In the genomic region with DNA sequence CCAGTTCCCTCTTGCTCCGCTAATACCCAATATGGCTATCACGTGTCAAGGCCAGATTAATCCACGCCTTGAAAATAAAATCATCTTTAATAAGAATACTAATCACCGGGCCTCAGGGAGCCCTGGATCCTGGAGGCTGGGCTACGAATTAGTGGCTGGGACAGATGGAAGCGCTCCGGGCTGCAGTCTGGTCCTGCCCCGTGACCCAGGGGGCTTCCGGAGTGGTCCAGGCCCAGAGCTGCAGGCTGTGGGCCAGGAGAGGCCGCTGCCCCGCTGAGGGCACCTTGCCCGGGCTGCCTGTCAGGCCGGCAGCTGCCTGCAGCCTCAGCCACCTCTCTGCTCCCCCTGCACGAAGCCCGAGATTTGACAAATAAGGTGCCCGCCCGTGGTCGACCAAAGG, we compare ENCODE assay signal across 11 mouse cellular contexts. TPM values are rescaled to one million over a fixed set of nuclear protein-coding genes. Genes with fewer than 3 reads are reported as not detected.
DNase-seq lines count a peak whose midpoint lies in the region; ATAC-seq and TF ChIP-seq lines count a peak whose summit lies in the region.
"Had no signal": no experiment of that assay in that cellular context is flagged by ENCODE, and none has a peak within 500 bp of the region (broad histone marks: within the 10 kb centered on the region; RNA-seq: fewer than 3 reads in every experiment).

No protein-coding gene starts in this region.

- peak overlapping the region; percentile 16 for H3K4me2 ChIP-seq in intestine, embryonic 14.5 days (ENCODE audit: low read length)
- no peak overlapping the region for H3K4me2 ChIP-seq in intestine, postnatal 0 days (replicated peaks; ENCODE audit: low read depth)
- H3K4me2 ChIP-seq in heart, embryonic 16.5 days (ENCODE audit: low read depth, low read length), result peak overlapping the region; percentile 35; the same call in 1 of the 2 replicates
- H3K4me2 ChIP-seq in midbrain, embryonic 12.5 days (replicated peaks), result peak overlapping the region; percentile 33

- no peak overlapping the region for H3K27ac ChIP-seq in intestine, embryonic 14.5 days (ENCODE audit: low read depth)
- no peak overlapping the region for H3K27ac ChIP-seq in intestine, postnatal 0 days (ENCODE audit: low read depth, low read length)
- H3K27ac ChIP-seq in heart, embryonic 16.5 days (ENCODE audit: low read length), result no peak overlapping the region
- peak overlapping the region; percentile 52 for H3K27ac ChIP-seq in midbrain, embryonic 12.5 days (replicated peaks)

- H3K4me3 ChIP-seq in intestine, embryonic 14.5 days (ENCODE audit: low read depth, low read length), result no peak overlapping the region
- H3K4me3 ChIP-seq in intestine, postnatal 0 days (ENCODE audit: low read depth, low read length), result no peak overlapping the region
- H3K4me3 ChIP-seq in heart, embryonic 16.5 days (ENCODE audit: low read length), result no peak overlapping the region
- no peak overlapping the region for H3K4me3 ChIP-seq in midbrain, embryonic 12.5 days

- H3K9ac ChIP-seq in intestine, embryonic 14.5 days (ENCODE audit: low read length), result no peak overlapping the region
- no peak overlapping the region for H3K9ac ChIP-seq in intestine, postnatal 0 days (ENCODE audit: low read depth, low read length)
- H3K9ac ChIP-seq in heart, embryonic 16.5 days (ENCODE audit: low read length), result no peak overlapping the region
- H3K9ac ChIP-seq in midbrain, embryonic 12.5 days (replicated peaks), result no peak overlapping the region

- 19% methylated on average over 18 of the region's 18 CpGs for WGBS in intestine, embryonic 14.5 days
- 29% methylated on average over 18 of the region's 18 CpGs for WGBS in intestine, postnatal 0 days
- WGBS in heart, embryonic 16.5 days, result 21% methylated on average over 18 of the region's 18 CpGs
- 26% methylated on average over 18 of the region's 18 CpGs for WGBS in midbrain, embryonic 12.5 days

- no peak for ATAC-seq in intestine, embryonic 14.5 days (replicated peaks; ENCODE audit: low FRiP score, low TSS enrichment, low read depth)
- no peak for ATAC-seq in intestine, postnatal 0 days
- no peak for ATAC-seq in heart, embryonic 16.5 days (replicated peaks; ENCODE audit: extremely low read depth, insufficient read depth, low FRiP score)
- 0 out of 2 replicates have a peak, but pooled peaks have one; percentile 23 for ATAC-seq in midbrain, embryonic 12.5 days (ENCODE audit: low FRiP score, low read depth)
- ATAC-seq: forebrain, embryonic 14.5 days had no signal

- H3K27me3 ChIP-seq in intestine, embryonic 14.5 days (replicated peaks; ENCODE audit: control insufficient read depth, insufficient read depth, low read length), result 0 out of 2 replicates have a peak, but pooled peaks cover 7% of the 10 kb centered on the region
- 0 out of 2 replicates have a peak, but pooled peaks cover 16% of the 10 kb centered on the region for H3K27me3 ChIP-seq in intestine, postnatal 0 days (replicated peaks; ENCODE audit: control insufficient read depth, insufficient read depth, low read length)
- H3K27me3 ChIP-seq in heart, embryonic 16.5 days (ENCODE audit: control insufficient read depth, insufficient read depth, low read length), result peaks cover 63% of the 10 kb centered on the region
- H3K27me3 ChIP-seq in midbrain, embryonic 12.5 days, result peaks cover 99% of the 10 kb centered on the region

- no peaks in the 10 kb centered on the region for H3K9me3 ChIP-seq in intestine, embryonic 14.5 days (ENCODE audit: control insufficient read depth, low read length)
- H3K9me3 ChIP-seq in intestine, postnatal 0 days (ENCODE audit: control insufficient read depth), result no peaks in the 10 kb centered on the region
- no peaks in the 10 kb centered on the region for H3K9me3 ChIP-seq in heart, embryonic 16.5 days (replicated peaks; ENCODE audit: control insufficient read depth, low read length)
- H3K9me3 ChIP-seq in midbrain, embryonic 12.5 days, result no peaks in the 10 kb centered on the region

- peaks cover 8% of the 10 kb centered on the region for H3K4me1 ChIP-seq in intestine, embryonic 14.5 days (replicated peaks; ENCODE audit: control insufficient read depth, insufficient read depth, low read length)
- H3K4me1 ChIP-seq in intestine, postnatal 0 days (replicated peaks; ENCODE audit: control insufficient read depth, insufficient read depth, low read length), result no peaks in the 10 kb centered on the region
- H3K4me1 ChIP-seq in heart, embryonic 16.5 days (ENCODE audit: control insufficient read depth, insufficient read depth, low read length), result no peaks in the 10 kb centered on the region
- H3K4me1 ChIP-seq in midbrain, embryonic 12.5 days, result peaks cover 22% of the 10 kb centered on the region

- H3K36me3 ChIP-seq in intestine, embryonic 14.5 days (ENCODE audit: control insufficient read depth, insufficient read depth, low read length), result no peaks in the 10 kb centered on the region
- no peaks in the 10 kb centered on the region for H3K36me3 ChIP-seq in intestine, postnatal 0 days (ENCODE audit: control insufficient read depth, insufficient read depth)
- H3K36me3 ChIP-seq in heart, embryonic 16.5 days (ENCODE audit: control insufficient read depth, insufficient read depth), result no peaks in the 10 kb centered on the region
- no peaks in the 10 kb centered on the region for H3K36me3 ChIP-seq in midbrain, embryonic 12.5 days

- no peak for DNase-seq in intestine, embryonic 14.5 days (ENCODE audit: low spot score)
- peak; percentile 72 for DNase-seq in cerebellum, adult 8-10 months
- no peak for DNase-seq in adrenal gland, postnatal 10 days
- no peak for DNase-seq in urinary bladder, postnatal 14 days (ENCODE audit: low spot score)
- no peak for DNase-seq in liver

- no peak for TF ChIP-seq CTCF in intestine, postnatal 0 days (IDR thresholded peaks at IDR 0.05; ENCODE audit: low read depth)

RNA-seq across cellular contexts. Expression of a gene that starts 13.9 kb away (rescaled TPM):
- polyA plus RNA-seq in intestine, embryonic 14.5 days (2014; fragmentation: Nextera tagmentation; extraction: Ambion mirVana), result 0.75 and 1.1 TPM in 2 replicates
- 0.10 and 0.14 TPM in 2 replicates for polyA plus RNA-seq in intestine, postnatal 0 days (2015; fragmentation: Nextera tagmentation; extraction: Ambion mirVana)
- polyA plus RNA-seq in heart, embryonic 16.5 days (2015; fragmentation: Nextera tagmentation; extraction: Ambion mirVana), result 0.02 TPM in 1 of 2 replicates, not detected in the other
- 10.9 and 11.6 TPM in 2 replicates for polyA plus RNA-seq in midbrain, embryonic 12.5 days (2016; fragmentation: Nextera tagmentation; extraction: Ambion mirVana)
- under 1 TPM; 0.12 to 0.30 TPM for total RNA-seq in adrenal gland, postnatal 10 days (2021)
- total RNA-seq: CH12.LX; megakaryocyte, adult 5-6 weeks had no signal

RNA-seq across cellular contexts. Expression of a gene that starts 44.2 kb away (rescaled TPM):
- 34.2 and 34.6 TPM in 2 replicates for polyA plus RNA-seq in intestine, embryonic 14.5 days (2014; fragmentation: Nextera tagmentation; extraction: Ambion mirVana)
- 44.8 and 48.0 TPM in 2 replicates for polyA plus RNA-seq in intestine, postnatal 0 days (2015; fragmentation: Nextera tagmentation; extraction: Ambion mirVana)
- 28.6 and 31.6 TPM in 2 replicates for polyA plus RNA-seq in heart, embryonic 16.5 days (2015; fragmentation: Nextera tagmentation; extraction: Ambion mirVana)
- 16.3 and 17.0 TPM in 2 replicates for polyA plus RNA-seq in midbrain, embryonic 12.5 days (2016; fragmentation: Nextera tagmentation; extraction: Ambion mirVana)
- 10 to 100 TPM; 29.3 to 36.6 TPM for total RNA-seq in adrenal gland, postnatal 10 days (2021)
- total RNA-seq: CH12.LX had no signal

RNA-seq across cellular contexts. Expression of a gene that starts 49.9 kb away (rescaled TPM):
- 27.5 and 32.3 TPM in 2 replicates for polyA plus RNA-seq in intestine, embryonic 14.5 days (2014; fragmentation: Nextera tagmentation; extraction: Ambion mirVana)
- polyA plus RNA-seq in intestine, postnatal 0 days (2015; fragmentation: Nextera tagmentation; extraction: Ambion mirVana), result 42.5 and 42.9 TPM in 2 replicates
- 20.7 and 21.0 TPM in 2 replicates for polyA plus RNA-seq in heart, embryonic 16.5 days (2015; fragmentation: Nextera tagmentation; extraction: Ambion mirVana)
- polyA plus RNA-seq in midbrain, embryonic 12.5 days (2016; fragmentation: Nextera tagmentation; extraction: Ambion mirVana), result 17.3 and 23.9 TPM in 2 replicates
- 10 to 100 TPM; 23.7 to 31.8 TPM for total RNA-seq in adrenal gland, postnatal 10 days (2021)
- total RNA-seq: CH12.LX had no signal

RNA-seq across cellular contexts. Expression of a gene that starts 56.8 kb away (rescaled TPM):
- 62.3 and 62.8 TPM in 2 replicates for polyA plus RNA-seq in intestine, embryonic 14.5 days (2014; fragmentation: Nextera tagmentation; extraction: Ambion mirVana)
- 67.7 and 71.4 TPM in 2 replicates for polyA plus RNA-seq in intestine, postnatal 0 days (2015; fragmentation: Nextera tagmentation; extraction: Ambion mirVana)
- polyA plus RNA-seq in heart, embryonic 16.5 days (2015; fragmentation: Nextera tagmentation; extraction: Ambion mirVana), result 41.3 and 44.5 TPM in 2 replicates
- polyA plus RNA-seq in midbrain, embryonic 12.5 days (2016; fragmentation: Nextera tagmentation; extraction: Ambion mirVana), result 30.2 and 38.4 TPM in 2 replicates
- 10 to 100 TPM; 30.0 to 42.6 TPM for total RNA-seq in adrenal gland, postnatal 10 days (2021)
- total RNA-seq: CH12.LX had no signal
